Mouse (Mus musculus) small intestine, adult 2 months (tissue): ENCODE data around the gene 4933417A18Rik.

ENCODE experiments used
- CTCF ChIP-seq: fragments of 200-500 bp; IDR thresholded peaks from 2 replicates; pipeline ENCODE4 v1.5.1; 2012; ENCODE audit warnings: low read depth, mild to moderate bottlenecking, control low read depth, inconsistent platforms, low read length, moderate library complexity, mixed read lengths; ENCODE audit not compliant: insufficient replicate concordance, insufficient read length; ENCODE audit errors: extremely low read depth
- POLR2A ChIP-seq: fragments of 200-500 bp; IDR thresholded peaks from 2 replicates; pipeline ENCODE4 v1.6.1; 2012; ENCODE audit warnings: low read depth, mild to moderate bottlenecking, control low read depth, inconsistent platforms, low read length, moderate library complexity

GRCm38 (mm10) chr13:34875166-34875710 is 49.0 kb upstream of the 4933417A18Rik start, which contains the start of gene Prpf4b:
- TF ChIP-seq CTCF (no peak), POLR2A (peak; percentile 87; the same call in 1 of the 2 replicates)
